7 mouse cellular contexts compared by ENCODE assay signal in the genomic region with DNA sequence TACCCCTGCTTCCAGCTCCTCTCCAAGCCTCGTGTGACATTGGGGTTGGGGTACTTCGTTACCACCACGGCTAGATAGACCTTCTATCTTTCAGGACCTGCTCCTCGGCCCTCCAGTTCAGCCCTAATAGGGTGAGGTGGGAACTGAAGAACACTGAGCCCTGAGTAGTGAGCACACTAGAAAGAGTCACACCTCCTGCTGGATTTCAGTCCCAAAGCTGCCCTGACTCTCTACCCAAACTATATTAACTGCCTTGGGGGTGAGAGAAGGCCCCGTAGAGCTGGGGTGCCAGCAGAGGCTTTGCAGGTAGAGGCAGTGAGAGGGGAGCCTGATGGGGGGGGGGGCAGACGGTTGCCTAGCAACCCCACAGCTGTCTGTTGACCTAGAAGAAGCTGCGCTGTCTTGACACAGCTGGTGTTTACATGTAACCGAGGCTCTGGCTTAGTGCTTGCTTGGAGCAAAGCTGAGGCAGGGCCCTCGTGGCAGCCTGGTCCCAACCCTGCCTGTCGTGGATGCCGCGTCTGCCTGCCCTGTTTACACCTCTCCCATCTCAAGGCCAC. TPM values are rescaled to one million over a fixed set of nuclear protein-coding genes. Genes with fewer than 3 reads are reported as not detected.
DNase-seq lines count a peak whose midpoint lies in the region; ATAC-seq and TF ChIP-seq lines count a peak whose summit lies in the region.

No protein-coding gene starts in this region.

- H3K36me3 ChIP-seq in heart, postnatal 0 days (replicated peaks; ENCODE audit: control insufficient read depth, insufficient read depth, low read length): no peaks in the 10 kb centered on the region
- no peaks in the 10 kb centered on the region for H3K36me3 ChIP-seq in stomach, embryonic 15.5 days

- TF ChIP-seq CTCF in heart, postnatal 0 days (IDR thresholded peaks at IDR 0.05; ENCODE audit: low read depth): no peak

- H3K9ac ChIP-seq in heart, postnatal 0 days (replicated peaks; ENCODE audit: low read depth, low read length): peak overlapping the region; percentile 52
- H3K9ac ChIP-seq in stomach, embryonic 15.5 days: 0 out of 2 replicates have a peak overlapping the region, but pooled peaks have one; percentile 10

- no peaks in the 10 kb centered on the region for H3K27me3 ChIP-seq in heart, postnatal 0 days (ENCODE audit: control insufficient read depth, insufficient read depth, low read length)
- no peaks in the 10 kb centered on the region for H3K27me3 ChIP-seq in stomach, embryonic 15.5 days (replicated peaks)

- no peak for ATAC-seq in heart, postnatal 0 days (ENCODE audit: insufficient read depth, low read depth)
- 0 out of 2 replicates have a peak, but pooled peaks have one; percentile 8 for ATAC-seq in stomach, embryonic 15.5 days (ENCODE audit: insufficient read depth, low FRiP score, low read depth)

- H3K4me2 ChIP-seq in heart, postnatal 0 days (ENCODE audit: low read depth, low read length): peak overlapping the region; percentile 79
- peak overlapping the region; percentile 86 for H3K4me2 ChIP-seq in stomach, embryonic 15.5 days

- peak overlapping the region; percentile 94 for H3K27ac ChIP-seq in heart, postnatal 0 days (ENCODE audit: low read depth)
- peak overlapping the region; percentile 89 for H3K27ac ChIP-seq in stomach, embryonic 15.5 days

- H3K4me1 ChIP-seq in heart, postnatal 0 days (ENCODE audit: control insufficient read depth, insufficient read depth): peaks cover 46% of the 10 kb centered on the region
- peaks cover 67% of the 10 kb centered on the region for H3K4me1 ChIP-seq in stomach, embryonic 15.5 days

- peak overlapping the region; percentile 48; the same call in 1 of the 2 replicates for H3K4me3 ChIP-seq in heart, postnatal 0 days (ENCODE audit: low read depth, low read length)
- peak overlapping the region; percentile 41 for H3K4me3 ChIP-seq in stomach, embryonic 15.5 days (replicated peaks)

- WGBS in heart, postnatal 0 days: 19% methylated on average over 12 of the region's 12 CpGs
- 14% methylated on average over 12 of the region's 12 CpGs for WGBS in stomach, embryonic 15.5 days

- TF ChIP-seq EP300 in heart, postnatal 0 days (IDR thresholded peaks at IDR 0.05; ENCODE audit: low read depth): no peak

- no peaks in the 10 kb centered on the region for H3K9me3 ChIP-seq in heart, postnatal 0 days (replicated peaks; ENCODE audit: control insufficient read depth, low read length)
- H3K9me3 ChIP-seq in stomach, embryonic 15.5 days: no peaks in the 10 kb centered on the region

- peak; percentile 70 for DNase-seq in CD4-positive helper T cell, adult 2 months (ENCODE audit: low read depth, low spot score)
- peak; percentile 45 for DNase-seq in MN1 (ENCODE audit: low spot score)
- DNase-seq in heart, postnatal 0 days (ENCODE audit: low spot score): no peak
- DNase-seq in lung, postnatal 10 days: peak; percentile 69
- DNase-seq in spleen, adult 18-20 months: no peak
- DNase-seq in spleen, postnatal 4 days (ENCODE audit: low spot score in 2 of 2): no peak

RNA-seq across cellular contexts. Expression of a gene that starts 44.4 kb away (rescaled TPM):
- 54.5 and 119 TPM in 2 replicates for total RNA-seq in heart, postnatal 0 days (2014; rRNA removed; ENCODE audit: low replicate concordance)
- polyA plus RNA-seq in heart, postnatal 0 days (2015; fragmentation: Nextera tagmentation; extraction: Ambion mirVana): 55.4 and 62.4 TPM in 2 replicates
- 109 TPM in 2 replicates for polyA plus RNA-seq in stomach, embryonic 15.5 days (2015; fragmentation: Nextera tagmentation; extraction: Ambion mirVana)

Comparison
In these comparisons a context has a peak if more than half of its experiments do, and no peak if none do; other contexts are left out.
1. DNase-seq: peak in CD4-positive helper T cell, adult 2 months (single experiment), MN1 (single experiment) and lung, postnatal 10 days (single experiment); none in heart, postnatal 0 days (single experiment), spleen, adult 18-20 months (0 of 2) and spleen, postnatal 4 days (0 of 2).